Mouse (Mus musculus) telencephalon, adult 2 months (tissue): ENCODE measurements around the gene Gm9837.

Experiments
- DNase-seq: peaks from one replicate; pipeline ENCODE4 v3.0.0-alpha.2; 2011; ENCODE audit warnings: low read depth, low spot score

Gm9837 gene

DNA sequence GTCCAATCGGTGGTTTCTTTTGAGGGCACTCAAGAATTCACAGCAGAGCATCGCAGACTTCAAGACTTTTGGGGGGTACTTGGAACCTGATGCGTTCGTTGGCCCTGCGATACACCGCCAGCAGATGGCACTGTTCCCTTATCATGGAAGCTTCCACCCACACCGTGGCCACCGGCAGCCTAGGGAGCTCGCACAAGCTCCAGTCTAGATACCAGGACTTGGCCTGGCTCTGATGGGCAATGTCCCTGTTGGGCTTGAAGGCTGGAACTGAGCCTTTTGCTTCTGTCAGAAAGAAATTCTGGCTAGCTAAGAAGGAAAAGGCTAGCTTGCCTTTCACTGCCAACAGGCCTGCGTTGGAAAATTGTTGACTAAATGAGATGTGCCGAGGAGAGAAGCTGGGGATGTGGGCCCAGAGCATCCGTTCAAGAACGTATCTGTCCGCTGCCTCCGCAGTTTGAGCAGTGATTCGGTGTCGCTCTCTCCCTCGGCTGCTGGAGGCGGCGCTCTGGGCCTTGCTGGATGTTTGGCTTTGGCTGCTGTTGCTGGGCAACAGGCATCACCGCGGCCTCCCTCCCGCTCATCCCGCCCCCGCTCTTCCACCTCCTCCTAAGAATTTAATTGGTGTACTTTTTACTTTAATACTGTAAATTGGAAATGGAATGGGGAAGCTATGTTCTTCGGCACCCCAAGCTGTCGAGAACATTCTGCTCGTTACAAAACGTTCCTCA is at the start of gene Gm9837:
Gm9837 (minus strand) TSS at position 512 of the 728 bp plus-strand sequence.
- peak; percentile 95 for DNase-seq

DNA sequence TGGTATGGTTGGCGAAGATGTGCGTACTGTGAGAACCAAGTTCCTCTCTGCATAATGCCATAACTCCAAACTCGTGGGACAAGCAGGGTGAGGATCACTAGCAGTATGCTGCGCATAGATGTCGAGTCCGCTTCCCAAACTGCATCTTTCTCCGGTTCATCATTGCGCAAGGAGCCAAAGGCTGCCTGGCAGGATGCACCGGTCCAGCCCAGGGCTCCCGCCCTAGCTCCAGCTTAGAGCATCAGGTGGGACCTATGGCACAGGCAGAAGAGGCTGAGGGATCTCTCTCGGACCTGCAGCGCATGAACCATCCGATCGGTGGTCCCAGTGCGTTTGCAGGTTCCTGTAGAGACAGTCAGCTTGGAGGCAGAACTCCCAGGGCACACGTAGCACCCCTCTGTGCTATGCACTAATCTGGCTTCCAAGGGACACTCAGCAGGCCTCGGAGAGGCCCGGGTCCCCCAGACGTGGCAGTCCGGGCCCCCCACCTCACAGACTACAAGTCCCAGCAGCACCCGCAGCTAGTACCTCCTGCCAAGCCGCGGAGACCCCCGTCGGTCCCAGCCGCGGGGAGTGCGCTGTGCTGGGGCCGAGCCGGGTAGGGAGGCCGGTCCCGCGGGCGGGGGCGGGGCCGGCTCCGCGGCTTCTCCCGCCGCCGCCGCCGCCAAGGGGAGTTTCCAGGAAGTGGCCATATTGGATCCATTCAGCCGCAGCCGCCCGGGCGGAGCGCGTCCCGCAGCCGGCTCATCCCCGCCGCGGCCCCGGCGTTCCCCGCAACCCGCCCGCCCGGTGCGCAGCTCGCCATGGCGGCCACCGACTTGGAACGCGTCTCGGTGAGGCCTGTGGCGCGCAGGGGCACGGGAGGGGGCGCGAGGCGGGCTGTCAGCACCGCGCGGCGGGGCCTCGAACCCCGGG is 49.2 kb upstream of the Gm9837 start, which contains the start of gene Sept8:
Sept8 (plus strand) TSS at position 51 of the 915 bp plus-strand sequence.
- DNase-seq = no peak

DNA sequence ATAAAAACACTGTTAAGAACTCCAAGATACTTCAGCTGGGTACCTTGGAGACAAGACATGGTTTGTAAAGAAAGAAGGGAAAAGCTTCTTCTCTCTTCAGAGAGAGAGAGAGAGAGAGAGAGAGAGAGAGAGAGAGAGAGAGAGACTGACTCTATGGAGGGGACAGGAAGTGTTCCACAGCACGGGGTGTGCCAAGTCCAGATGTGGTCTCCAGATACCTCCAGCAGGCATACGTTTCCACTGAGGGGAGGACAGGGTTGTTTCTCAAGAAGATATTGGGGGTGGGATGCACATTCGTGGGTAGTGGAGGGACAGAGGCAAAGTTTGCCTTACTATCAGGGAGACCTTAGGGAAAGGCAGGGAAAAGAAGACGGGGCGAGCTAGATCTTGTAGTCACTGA is 48.5 kb upstream of the Gm9837 start:
- no peak for DNase-seq

DNA sequence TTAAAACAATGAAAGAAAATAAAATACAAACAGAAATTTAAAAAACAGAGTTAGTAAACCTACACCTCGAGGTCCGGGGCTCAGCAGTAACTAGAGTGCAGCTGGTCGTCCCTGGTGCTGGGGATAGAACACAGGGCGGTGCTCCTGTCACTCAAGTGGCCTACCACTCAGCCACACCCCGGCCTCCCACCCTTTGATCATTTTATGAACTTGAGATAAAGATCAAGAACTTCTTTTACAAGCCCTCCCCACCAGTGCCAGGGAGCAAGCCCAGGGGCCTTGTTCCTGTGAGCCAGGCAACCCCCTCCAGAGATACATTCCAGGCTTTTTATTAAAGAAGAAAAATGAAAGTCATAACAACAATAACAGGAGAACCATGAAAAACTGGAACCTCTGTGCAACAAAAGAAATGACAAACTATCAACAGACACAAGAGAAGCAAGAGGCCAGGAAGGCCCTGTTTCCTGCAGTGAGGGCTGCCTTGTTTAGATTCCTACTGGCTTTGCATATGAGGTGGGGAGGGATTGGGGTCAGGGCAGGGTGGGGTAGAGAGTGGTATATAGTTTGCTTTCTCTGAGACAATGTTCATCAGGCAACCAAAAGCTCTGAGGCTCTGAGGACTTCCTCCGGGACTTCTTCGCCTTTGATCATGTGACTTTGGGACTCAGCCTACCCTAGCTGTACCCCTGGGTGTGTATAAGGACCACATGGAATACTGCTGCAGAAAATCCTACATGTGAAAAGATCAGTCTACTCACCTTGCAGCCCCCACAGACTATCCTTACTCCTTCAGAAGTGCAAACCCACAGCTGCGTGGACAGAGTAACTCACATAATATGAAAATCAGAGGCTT is 46.7 kb upstream of the Gm9837 start:
- no peak for DNase-seq

DNA sequence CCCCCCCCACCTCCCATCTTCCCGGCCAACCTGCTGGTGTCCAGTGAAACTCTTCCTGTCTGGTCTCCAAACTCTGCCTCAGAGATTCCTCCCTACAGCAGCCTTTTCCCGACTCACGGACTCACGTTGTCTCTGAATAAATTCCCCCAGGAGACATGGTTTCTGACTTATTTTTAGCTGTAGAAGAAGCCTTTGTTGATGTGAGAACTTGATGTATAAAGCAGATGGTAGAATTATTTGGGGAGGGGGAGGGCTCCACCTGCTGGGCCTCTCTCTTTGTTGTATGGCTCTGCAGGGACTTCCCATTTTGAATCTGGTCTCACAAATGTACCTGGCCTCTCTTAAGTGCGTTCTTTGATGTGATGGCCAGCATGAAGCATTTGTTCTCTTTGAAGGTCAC is 40.1 kb upstream of the Gm9837 start:
- no peak for DNase-seq

DNA sequence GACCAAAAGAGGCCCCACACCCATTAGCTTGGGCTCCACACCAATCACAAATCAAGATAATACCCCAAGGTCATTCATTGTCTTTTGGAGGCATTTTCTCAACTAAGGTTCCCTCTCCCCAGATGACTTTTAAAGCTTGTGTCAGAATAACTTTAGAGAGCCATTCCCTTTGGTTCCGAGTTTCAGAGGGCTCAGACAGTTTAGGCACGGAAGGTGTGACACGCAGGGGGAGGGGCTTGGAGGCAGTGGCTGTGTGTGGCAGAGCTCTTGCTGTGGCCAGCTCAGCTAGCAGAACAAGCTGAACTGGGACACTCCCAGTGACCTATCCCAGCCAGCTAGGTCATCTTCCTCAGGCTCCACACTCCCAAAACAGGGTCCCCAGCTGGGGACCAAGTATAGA is 38.3 kb upstream of the Gm9837 start:
- DNase-seq = no peak

DNA sequence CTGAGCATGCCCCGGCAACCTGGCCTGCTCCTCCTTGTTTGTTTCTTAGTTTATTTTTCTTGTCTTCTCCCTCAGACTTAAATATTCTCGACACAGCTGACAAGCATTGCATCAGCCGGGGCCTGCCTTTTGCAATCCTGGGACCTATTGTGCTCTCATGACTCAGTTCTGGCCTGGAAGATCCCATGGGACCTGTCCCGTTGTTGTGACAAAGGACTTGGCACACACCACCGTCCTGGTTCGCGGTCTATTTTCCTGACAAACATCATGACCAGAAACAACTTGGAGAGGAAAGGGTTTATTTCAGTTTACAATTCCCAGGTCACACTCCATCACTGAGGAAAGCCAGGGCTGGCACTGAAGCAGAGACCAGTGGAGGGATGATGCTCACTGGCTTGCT is 37.9 kb upstream of the Gm9837 start:
- no peak for DNase-seq

DNA sequence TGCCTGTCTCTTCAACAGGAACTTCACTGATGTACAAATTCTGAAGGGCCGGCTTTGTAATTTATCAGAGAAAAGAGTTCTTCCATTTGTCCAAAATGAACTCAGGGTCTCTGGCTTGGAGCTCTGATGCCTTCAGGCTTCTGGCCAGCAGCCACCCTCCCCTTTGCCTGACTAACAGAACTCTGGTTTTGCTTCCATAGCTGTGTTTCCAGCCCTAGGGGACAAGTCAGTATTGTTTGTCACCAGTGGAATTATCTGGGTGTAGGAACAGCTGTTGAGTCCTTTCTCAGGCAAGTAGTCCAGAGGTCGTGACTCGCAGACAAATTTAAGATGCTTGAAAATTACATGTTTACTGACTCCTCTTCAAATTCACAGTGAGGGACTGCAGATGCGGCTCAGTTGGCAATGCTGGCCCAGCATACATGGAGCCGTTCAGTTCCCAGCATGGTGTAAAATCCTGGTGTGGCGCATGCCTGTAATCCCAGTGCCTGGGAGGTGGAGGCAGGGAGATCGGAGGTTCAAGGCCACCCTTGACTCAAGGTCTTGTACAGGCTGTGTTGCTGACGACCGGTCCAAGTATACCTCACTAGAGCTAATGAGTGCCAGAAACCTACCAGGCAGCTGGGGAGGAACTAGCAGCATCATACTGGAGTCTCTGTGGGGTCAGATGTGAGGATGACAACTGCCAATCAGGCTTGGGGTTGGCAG is 37.0 kb upstream of the Gm9837 start:
- no peak for DNase-seq

DNA sequence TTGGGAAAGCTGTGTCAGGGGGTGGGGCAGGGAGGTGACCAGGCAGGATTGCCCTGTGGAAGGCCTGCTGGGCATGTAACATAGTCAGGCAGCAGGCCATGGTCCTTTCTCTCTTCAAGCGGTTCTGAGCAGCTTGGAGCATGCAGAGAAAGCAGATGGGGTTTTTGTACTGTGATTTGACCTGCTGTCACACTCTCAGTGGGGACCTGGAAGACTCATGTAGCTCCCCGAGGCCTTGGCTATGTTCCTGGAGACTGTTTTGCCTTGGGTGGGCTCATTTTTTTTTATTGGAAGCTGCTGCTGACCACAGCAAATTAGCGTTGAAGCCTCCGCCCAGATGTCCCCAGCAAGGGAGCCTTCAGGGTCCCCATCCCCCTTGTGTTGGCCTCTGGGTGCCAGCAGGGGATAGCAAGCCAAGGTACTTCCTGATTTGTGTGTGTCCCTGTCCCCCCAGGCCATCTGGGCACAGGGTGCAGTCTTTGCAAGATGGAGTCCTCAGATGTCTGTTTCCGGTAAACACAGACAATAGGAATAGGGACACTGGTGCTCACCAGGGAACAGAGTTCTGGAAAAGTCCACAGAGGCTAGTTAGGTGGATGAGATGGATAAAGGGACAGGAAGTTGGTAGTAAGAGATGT is 34.9 kb upstream of the Gm9837 start:
- DNase-seq = no peak

DNA sequence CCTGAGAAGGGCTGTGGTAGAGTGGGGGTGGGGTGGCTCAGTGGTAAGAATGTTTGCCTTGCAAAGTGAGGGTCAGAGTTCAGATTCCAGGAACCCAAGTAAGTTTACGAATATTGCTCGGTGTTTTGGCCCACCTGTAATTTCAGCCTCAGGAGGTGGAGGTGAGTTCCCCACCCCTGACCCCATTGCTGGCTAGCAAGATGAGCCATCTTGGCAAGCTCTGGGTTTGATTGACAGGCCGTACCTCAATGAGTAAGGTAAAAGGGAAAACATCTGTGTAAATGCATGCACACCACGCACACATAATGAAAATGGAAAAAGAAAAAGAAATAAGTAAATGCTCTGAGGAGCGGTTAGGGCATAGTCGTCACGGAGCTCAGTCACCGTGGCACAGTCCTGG is 34.1 kb upstream of the Gm9837 start:
- DNase-seq = no peak

DNA sequence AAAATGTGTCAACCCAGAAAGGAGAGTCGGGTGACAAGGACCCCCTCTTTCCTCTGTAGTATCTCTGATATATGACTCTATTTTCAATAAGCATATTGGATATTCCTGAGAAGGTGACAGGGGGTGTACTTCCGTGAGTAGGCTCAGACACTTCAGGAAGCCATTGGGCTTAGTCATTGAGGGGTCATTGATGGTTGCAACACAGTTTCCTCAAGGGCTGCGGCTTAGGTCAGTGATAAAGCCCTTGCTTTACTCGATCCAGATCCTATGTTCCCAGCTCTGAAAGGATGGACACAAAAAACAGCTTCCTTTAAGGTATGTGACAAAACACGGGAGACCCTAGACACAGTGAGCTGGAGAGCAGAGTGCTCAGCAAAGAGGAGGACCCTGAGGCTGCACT is 33.5 kb upstream of the Gm9837 start:
- DNase-seq = no peak

DNA sequence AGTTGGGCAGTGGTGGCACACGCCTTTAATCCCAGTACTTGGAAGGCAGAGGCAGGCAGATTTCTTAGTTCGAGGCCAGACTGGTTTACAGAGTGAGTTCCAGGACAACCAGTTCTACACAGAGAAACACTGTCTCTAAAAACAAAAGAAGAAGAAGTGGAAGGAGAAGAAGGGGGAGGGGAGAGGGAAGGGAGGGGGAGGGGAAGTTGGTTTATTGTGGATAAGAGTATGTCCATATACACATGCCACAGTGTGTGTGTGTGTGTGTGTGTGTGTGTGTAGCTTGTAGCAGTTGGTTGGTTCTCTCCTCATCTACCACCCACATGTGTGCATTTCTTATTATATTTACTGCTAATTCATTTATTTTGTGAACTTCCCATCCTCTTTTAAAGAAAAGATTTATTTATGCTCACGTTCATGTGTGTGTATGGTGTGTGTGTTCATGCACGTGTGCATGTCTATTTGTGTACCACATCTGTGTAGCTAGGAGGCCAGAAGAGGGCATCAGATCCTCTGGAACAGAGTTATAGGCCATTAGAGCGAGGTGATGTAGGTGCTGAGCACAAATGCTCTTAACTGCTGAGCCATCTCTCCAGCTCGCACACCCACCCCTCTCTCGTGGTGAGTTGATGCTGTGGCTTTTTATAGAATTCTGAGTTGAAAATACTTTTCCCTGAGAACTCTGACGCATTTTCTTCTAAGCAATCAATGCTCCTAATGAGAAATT is 31.9 kb upstream of the Gm9837 start:
- no peak for DNase-seq

DNA sequence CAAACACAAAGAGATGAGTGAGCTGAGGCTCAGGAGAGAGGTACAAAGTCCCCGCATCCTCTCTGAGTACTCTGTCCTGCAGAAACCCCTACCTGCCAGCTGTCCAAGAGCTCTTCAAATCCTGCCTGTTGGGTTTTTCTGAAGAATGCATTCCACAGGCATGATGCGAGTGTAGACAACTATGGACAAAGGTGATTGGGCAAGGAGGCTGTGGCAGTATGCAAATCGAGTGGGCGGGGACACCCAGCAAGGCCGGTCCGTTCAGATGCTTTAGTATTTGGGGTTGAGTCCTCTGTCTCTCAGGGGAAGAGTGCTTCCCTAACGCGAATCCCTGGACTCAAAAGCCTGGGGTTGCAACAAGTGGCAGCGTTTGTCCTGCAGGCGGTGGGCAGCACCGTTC is 30.3 kb upstream of the Gm9837 start:
- DNase-seq = no peak

DNA sequence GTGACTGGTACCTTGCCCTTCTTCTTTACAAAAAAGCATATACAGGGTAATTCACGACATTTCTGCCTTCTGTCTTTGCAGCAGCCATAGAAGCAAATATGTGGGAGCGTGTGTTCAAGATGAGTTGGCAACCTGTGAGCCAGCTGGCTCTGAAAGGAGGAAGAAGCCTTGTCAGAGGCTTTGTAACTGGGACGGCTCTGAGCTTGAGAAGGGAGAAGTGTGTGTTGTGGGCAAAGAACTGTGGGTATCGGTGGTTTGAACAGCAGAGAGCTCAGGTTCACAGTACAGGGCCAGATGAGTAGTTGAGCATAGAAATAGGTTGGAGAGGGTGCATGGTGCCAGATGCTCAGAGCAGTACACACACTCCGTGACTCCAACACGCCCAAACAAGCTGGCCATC is 26.7 kb upstream of the Gm9837 start:
- DNase-seq = peak; percentile 87

DNA sequence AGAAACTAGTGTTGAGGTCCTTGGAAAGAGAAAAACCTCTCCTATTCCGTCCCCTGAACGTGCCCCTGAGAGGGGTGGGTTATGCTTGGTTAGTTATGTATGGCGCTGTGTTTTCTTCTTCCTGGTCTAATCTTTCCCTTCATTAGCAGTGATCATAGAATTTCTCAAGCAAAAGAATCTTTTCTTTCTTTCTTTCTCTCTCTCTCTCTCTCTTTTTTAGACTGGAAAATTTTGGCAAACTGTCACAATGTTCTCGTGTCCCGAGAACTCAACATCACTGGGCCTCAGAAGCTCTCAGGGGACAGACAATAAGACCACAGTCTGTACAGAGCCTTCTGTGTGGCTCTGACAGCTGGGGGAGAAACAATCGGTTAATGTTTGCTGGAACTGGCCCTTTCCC is 25.1 kb upstream of the Gm9837 start:
- DNase-seq = no peak

DNA sequence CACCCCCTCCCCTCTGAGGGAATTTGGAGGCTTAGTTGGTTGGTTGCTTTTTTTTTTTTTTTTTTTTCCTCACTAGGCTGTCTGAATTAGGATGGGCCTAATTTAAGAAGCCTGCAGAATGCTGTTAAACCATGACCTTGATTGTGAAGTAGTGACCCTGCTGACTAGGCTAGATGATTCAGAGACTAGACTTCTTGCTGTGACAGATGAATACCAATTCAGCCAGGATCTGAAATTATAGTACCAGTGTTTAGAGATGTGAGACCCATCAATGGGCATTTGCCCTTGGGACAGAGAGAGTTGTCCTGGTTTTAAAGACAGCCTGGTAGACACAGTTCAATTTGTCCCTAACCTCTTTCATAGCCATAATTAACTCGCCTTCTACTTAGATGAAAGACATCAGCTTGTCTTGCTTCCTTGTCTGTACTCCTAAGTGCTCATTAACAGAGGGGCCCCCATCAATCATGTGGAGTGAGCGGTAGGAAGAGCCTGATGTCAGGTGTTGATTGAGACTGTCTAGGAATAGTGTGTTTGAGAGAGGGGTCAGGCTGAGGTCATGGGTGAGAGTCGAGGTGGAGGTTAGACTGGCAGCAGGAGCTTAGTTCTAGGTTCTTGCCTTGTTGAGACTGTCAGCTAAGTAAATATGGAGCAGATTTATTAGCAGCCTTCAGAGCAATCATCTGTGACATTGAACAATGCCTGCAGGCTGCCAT is 23.1 kb upstream of the Gm9837 start:
- no peak for DNase-seq

DNA sequence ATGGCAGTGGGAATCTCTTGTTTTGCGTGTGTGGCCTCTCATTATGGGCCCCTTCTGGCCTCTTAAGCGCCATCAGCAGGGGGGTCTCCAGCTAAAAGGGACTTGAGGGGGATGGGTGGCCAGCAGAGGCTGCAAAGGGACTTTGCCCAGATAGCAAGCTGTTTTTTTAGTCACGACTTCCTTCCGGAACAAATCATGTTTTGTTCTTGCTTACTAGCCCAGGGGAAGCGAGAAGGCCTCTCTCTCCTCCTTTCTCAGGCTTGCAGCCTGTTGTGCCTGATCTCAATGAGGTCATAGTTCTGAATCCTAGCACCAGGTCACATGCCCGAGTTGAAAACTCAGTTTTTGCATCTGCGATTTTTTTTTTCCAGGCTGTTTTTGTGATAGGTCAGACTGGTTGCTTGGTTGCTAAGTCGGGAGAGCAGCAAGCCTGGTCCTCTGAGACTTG is 21.7 kb upstream of the Gm9837 start:
- DNase-seq = no peak

DNA sequence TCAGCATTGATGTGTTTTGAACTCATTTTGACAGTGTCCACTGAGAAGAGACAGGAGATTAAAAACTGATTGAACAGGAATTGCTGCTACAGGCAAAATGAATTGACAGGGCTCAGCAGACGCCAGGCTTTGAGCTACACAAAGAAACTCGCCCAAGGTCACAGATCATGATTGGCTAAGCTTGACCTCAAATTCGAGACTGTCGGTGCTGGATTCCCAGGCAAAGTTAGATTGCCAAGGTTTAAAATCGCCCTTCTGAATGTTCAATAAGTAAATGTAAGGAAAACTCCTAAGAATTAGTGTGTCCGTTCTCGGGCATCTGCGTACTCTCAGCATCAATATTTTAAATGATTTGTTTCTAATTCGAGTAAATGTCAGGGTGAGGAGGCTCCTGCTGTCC is 19.1 kb upstream of the Gm9837 start:
- DNase-seq = no peak

DNA sequence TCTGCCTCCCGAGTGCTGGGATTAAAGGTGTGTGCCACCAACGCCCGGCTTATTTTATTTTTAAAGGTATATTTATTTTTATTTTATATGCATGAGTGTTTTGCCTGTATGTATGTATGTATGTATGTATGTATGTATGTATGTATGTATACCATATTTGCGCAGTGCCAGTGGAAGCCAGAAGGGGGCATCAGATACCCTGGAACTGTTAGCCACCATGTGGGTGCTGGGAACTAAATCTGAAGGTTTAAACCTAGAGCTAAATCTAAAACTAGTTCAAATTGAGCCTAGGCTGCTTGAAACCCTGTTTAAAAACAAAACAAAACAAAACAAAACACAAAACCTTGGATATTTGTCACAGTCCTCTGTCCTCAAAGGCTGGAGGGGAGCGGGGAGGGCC is 18.7 kb upstream of the Gm9837 start:
- DNase-seq = no peak
